Mouse (Mus musculus) limb, embryonic 13.5 days (tissue): ENCODE measurements at regions not wholly inside any gene's neighbourhood (a gene's known extent, or its start where the extent isn't known, plus 50 kb on each side); places are given as distances from the start of the nearest gene placed in this dataset.
"Not testable (repeated sequence)": the region's sequence is repeated elsewhere in the genome, so short reads cannot be mapped to it uniquely, and the experiment has no call there.

Source experiments
- ATAC-seq: fragments of 200-750 bp; cut with Nextera tagmentation; 2 replicates; pipeline ENCODE4 v1.8.0; 2017; ENCODE audit warnings: low read depth, moderate number of reproducible peaks, moderate TSS enrichment; ENCODE audit not compliant: low FRiP score
- H3K27ac ChIP-seq: fragments of 300-500 bp; sonication (generic); 2 replicates; pipeline ENCODE4 v1.5.1; 2015; ENCODE audit warnings: inconsistent platforms, mild to moderate bottlenecking, moderate library complexity
- H3K27me3 ChIP-seq: fragments of 300-500 bp; sonication (generic); 2 replicates; pipeline ENCODE4 v1.6.1; 2015; ENCODE audit warnings: mild to moderate bottlenecking, inconsistent platforms
- H3K36me3 ChIP-seq: fragments of 300-500 bp; sonication (generic); 2 replicates; pipeline ENCODE4 v1.6.1; 2015; ENCODE audit warnings: inconsistent platforms, mild to moderate bottlenecking, moderate library complexity
- H3K4me1 ChIP-seq: fragments of 300-500 bp; sonication (generic); 2 replicates; pipeline ENCODE4 v1.6.1; 2015; ENCODE audit warnings: inconsistent platforms
- H3K4me2 ChIP-seq: fragments of 300-500 bp; sonication (generic); replicated peaks from 2 replicates; pipeline ENCODE4 v1.6.1; 2015; ENCODE audit warnings: inconsistent platforms, mild to moderate bottlenecking, moderate library complexity
- H3K4me3 ChIP-seq: fragments of 300-500 bp; sonication (generic); 2 replicates; pipeline ENCODE4 v1.5.1; 2015; ENCODE audit warnings: moderate library complexity, mild to moderate bottlenecking, inconsistent platforms
- H3K9ac ChIP-seq: fragments of 300-500 bp; sonication (generic); 2 replicates; pipeline ENCODE4 v1.6.1; 2015; ENCODE audit warnings: mild to moderate bottlenecking, inconsistent platforms
- H3K9me3 ChIP-seq: fragments of 300-500 bp; sonication (generic); 2 replicates; pipeline ENCODE4 v1.6.1; 2016; ENCODE audit warnings: inconsistent platforms
- WGBS: fragments of 180-500 bp; shearing (Covaris S2); methylation state at CpG from one replicate; pipeline ENCODE4 v1.1.7; 2015; 5-methylcytosine and 5-hydroxymethylcytosine counted together

DNA sequence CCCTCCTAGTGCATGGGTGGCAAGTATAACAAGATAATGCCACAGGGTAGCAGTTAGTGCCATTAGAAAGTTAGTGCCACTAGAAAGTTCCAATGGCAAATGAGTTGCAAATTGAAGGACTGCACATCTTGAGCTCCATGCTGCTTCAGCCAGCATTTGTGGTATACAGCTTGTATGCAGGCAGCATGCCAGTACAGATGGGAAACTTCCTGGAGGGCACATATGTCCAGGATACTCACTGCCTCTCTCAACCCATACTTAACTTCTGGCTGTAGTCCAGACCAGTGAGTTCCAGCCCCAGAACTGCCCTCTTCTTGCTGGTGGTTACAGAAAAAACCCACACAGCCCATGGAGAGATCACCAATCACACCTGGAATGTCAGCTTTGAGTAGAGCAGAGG lies 113.8 kb upstream of the Plxna2 start:
- Histone ChIP-seq H3K9ac (no peak overlapping the region), H3K27me3 (no peaks in the 10 kb centered on the region), H3K36me3 (no peaks in the 10 kb centered on the region), H3K27ac (no peak overlapping the region), H3K4me2 (no peak overlapping the region), H3K9me3 (no peaks in the 10 kb centered on the region), H3K4me1 (no peaks in the 10 kb centered on the region), H3K4me3 (no peak overlapping the region)
- ATAC-seq, result no peak

GRCm38 (mm10) chr1:194503517-194503916 lies 114.5 kb upstream of the Plxna2 start:
- Histone ChIP-seq H3K9me3 (no peaks in the 10 kb centered on the region), H3K27ac (no peak overlapping the region), H3K9ac (no peak overlapping the region), H3K4me3 (no peak overlapping the region), H3K36me3 (no peaks in the 10 kb centered on the region), H3K4me2 (no peak overlapping the region), H3K4me1 (no peaks in the 10 kb centered on the region), H3K27me3 (no peaks in the 10 kb centered on the region)
- WGBS, result 32% methylated on average over 3 of the region's 3 CpGs
- no peak for ATAC-seq

- H3K36me3 ChIP-seq, result no peaks in the 10 kb centered on the region
- no peaks in the 10 kb centered on the region for H3K4me1 ChIP-seq
- no peak for ATAC-seq
- 78% methylated on average over 2 of the region's 2 CpGs for WGBS
- H3K4me3 ChIP-seq, result no peak overlapping the region
- H3K4me2 ChIP-seq, result no peak overlapping the region
- no peak overlapping the region for H3K27ac ChIP-seq
- no peaks in the 10 kb centered on the region for H3K9me3 ChIP-seq
- H3K9ac ChIP-seq, result no peak overlapping the region
- no peaks in the 10 kb centered on the region for H3K27me3 ChIP-seq
Measured at GRCm38 (mm10) chr1:194496424-194496823, 121.6 kb upstream of the Plxna2 start.

- H3K9me3 ChIP-seq, result no peaks in the 10 kb centered on the region
- no peak for ATAC-seq
Measured at GRCm38 (mm10) chr1:194491111-194491510, 126.9 kb upstream of the Plxna2 start.

GRCm38 (mm10) chr1:194488126-194488525 lies 129.9 kb upstream of the Plxna2 start:
- H3K9me3 ChIP-seq, result no peaks in the 10 kb centered on the region
- no peak for ATAC-seq
- H3K27ac ChIP-seq, result no peak overlapping the region
- no peaks in the 10 kb centered on the region for H3K27me3 ChIP-seq
- no peak overlapping the region for H3K4me3 ChIP-seq
- H3K4me2 ChIP-seq, result no peak overlapping the region
- H3K9ac ChIP-seq, result no peak overlapping the region
- H3K4me1 ChIP-seq, result no peaks in the 10 kb centered on the region
- H3K36me3 ChIP-seq, result no peaks in the 10 kb centered on the region

More at GRCm38 (mm10) chr1:194491111-194491510, 126.9 kb upstream of the Plxna2 start:
- Histone ChIP-seq H3K9ac (no peak overlapping the region), H3K4me1 (no peaks in the 10 kb centered on the region), H3K27me3 (no peaks in the 10 kb centered on the region), H3K36me3 (no peaks in the 10 kb centered on the region), H3K27ac (no peak overlapping the region), H3K4me2 (no peak overlapping the region), H3K4me3 (no peak overlapping the region)

DNA sequence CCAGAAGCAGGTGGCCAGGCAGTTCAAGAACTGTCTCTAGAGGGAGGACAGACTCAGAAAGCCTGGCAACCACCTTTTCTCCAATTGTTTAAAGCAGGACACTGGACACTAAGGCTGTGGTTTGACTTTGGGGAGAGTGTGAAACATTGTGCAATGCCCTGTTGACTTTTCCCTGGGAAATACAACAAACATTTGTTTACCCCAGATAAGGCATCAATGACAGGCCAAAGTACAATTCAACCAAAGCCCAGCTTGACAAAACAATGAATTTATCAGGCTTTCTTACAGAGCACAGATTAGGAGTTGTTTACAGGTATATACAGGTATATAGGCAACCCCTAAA lies 135.3 kb upstream of the Plxna2 start:
- no peaks in the 10 kb centered on the region for H3K36me3 ChIP-seq
- no peaks in the 10 kb centered on the region for H3K27me3 ChIP-seq
- H3K4me2 ChIP-seq, result no peak overlapping the region
- ATAC-seq, result no peak
- no peak overlapping the region for H3K27ac ChIP-seq
- H3K9me3 ChIP-seq, result no peaks in the 10 kb centered on the region
- no peak overlapping the region for H3K4me3 ChIP-seq
- no peaks in the 10 kb centered on the region for H3K4me1 ChIP-seq
- H3K9ac ChIP-seq, result no peak overlapping the region

DNA sequence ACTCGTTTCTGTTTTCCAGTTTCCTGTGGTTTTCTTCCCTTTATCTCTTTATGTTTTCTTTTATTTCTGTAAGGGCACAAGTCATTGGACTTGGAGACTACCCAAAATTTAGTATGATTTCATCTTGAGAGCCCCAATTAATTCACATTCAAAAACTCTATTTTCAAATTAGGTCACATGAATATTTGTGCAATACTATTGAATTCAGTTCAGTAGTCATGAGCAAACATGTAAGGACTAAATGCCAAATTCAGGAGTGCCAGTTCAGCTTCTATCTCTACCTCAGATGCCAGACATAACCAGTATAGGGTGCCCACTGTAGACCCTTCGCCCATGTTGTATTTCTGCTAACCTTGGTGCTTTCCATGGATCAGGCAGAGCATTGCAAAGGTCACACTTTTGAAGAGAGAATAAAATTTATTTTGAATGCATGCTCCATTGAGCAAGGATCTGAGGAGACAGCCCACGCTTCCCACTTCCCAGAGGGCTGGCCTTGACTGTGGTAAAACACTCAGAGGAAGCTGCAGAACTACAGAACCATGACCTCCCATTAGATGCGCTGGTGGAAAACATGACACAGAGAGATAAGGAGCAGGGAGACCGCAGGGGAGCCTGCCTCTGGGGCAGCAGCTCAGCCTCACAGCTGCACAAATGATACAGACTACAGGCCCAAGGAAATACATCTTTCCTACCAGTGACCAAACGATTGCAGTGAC lies 135.9 kb upstream of the Plxna2 start:
- Histone ChIP-seq H3K4me3 (no peak overlapping the region), H3K4me2 (no peak overlapping the region), H3K36me3 (no peaks in the 10 kb centered on the region), H3K9me3 (no peaks in the 10 kb centered on the region), H3K9ac (no peak overlapping the region), H3K27ac (no peak overlapping the region), H3K4me1 (no peaks in the 10 kb centered on the region), H3K27me3 (no peaks in the 10 kb centered on the region)
- 78% methylated on average over 6 of the region's 6 CpGs for WGBS
- ATAC-seq, result no peak

- not testable (repeated sequence) for H3K36me3 ChIP-seq, H3K9ac ChIP-seq, H3K4me1 ChIP-seq, H3K27me3 ChIP-seq, H3K4me2 ChIP-seq, H3K9me3 ChIP-seq, H3K4me3 ChIP-seq, ATAC-seq, H3K27ac ChIP-seq
- WGBS, result 93% methylated on average over 2 of the region's 2 CpGs
Measured at GRCm38 (mm10) chr1:194471281-194471680, 146.7 kb upstream of the Plxna2 start.

DNA sequence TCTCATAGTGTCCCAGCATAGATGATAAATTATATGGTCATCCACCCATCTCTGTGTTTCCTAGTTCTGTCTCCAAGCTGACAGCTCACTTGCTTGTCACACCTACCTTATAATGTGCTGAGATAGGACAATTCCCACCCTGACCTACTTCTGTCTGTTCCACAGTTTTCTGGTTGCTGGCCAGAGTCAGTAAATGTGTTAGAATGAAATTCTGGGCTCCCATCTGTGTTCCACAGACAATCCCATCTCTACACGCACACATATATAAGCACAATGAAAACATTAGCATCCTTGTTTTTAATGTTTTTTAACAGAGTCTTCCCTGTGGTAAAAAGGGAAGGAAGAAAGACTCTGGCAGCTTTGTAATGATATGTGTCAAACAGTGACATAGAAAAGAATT lies 165.5 kb upstream of the Plxna2 start:
- 88% methylated on average over 1 of the region's 1 CpGs for WGBS
- H3K4me2 ChIP-seq, result no peak overlapping the region
- no peak for ATAC-seq
- H3K27ac ChIP-seq, result no peak overlapping the region
- no peaks in the 10 kb centered on the region for H3K27me3 ChIP-seq
- no peak overlapping the region for H3K4me3 ChIP-seq
- H3K9ac ChIP-seq, result no peak overlapping the region
- H3K36me3 ChIP-seq, result no peaks in the 10 kb centered on the region
- H3K9me3 ChIP-seq, result no peaks in the 10 kb centered on the region
- H3K4me1 ChIP-seq, result no peaks in the 10 kb centered on the region

DNA sequence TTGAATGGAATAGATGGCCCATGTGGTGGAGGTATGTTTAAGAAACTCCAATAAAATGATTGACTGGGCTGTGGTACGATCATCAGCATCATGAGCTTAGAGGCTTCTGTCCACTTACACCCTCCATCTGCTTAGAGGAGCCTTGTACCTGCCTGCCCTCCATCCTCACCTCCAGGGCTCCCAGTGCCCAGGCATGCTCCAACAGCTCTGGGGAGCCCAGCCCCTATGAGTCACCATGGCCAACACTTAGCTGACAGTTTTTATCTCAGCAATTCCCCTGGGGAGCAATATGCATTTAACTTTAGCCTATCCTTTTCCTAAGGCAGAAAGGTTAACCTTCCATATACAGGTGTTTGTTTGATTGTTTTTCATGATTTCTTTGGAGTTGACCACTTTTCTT lies 174.3 kb upstream of the Plxna2 start:
- Histone ChIP-seq H3K4me1 (no peaks in the 10 kb centered on the region), H3K9me3 (no peaks in the 10 kb centered on the region), H3K27me3 (no peaks in the 10 kb centered on the region), H3K9ac (no peak overlapping the region), H3K4me3 (no peak overlapping the region), H3K36me3 (no peaks in the 10 kb centered on the region), H3K27ac (no peak overlapping the region), H3K4me2 (no peak overlapping the region)
- no peak for ATAC-seq
- WGBS, result 82% methylated on average over 1 of the region's 1 CpGs

DNA sequence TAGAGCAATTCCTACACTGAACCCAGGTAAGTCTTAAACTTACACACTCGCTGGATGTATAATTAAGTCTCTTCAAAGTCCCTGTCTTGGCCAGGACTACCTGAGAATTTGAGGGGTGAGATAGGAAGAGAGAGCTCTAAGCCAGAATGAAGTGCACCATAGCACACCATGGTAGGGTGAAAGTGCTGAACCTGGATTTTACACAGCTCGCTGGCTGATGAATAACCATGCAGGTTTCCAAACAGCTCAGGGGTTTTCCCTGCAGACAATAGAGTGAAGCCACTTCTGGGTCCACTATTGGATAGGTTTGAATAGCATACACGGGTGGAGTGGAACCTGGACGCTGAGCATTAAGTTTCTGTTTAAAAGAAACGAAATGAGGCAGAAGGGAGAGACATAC lies 180.7 kb upstream of the Plxna2 start:
- Histone ChIP-seq H3K36me3 (no peaks in the 10 kb centered on the region), H3K27ac (no peak overlapping the region), H3K4me3 (no peak overlapping the region), H3K9me3 (no peaks in the 10 kb centered on the region), H3K27me3 (no peaks in the 10 kb centered on the region), H3K4me1 (no peaks in the 10 kb centered on the region), H3K4me2 (no peak overlapping the region), H3K9ac (no peak overlapping the region)
- WGBS, result 78% methylated on average over 5 of the region's 5 CpGs
- no peak for ATAC-seq

- no peaks in the 10 kb centered on the region for H3K9me3 ChIP-seq
- ATAC-seq, result no peak
- no peaks in the 10 kb centered on the region for H3K4me1 ChIP-seq
- no peak overlapping the region for H3K27ac ChIP-seq
- 20% methylated on average over 3 of the region's 3 CpGs for whole genome bisulfite sequencing
- H3K9ac ChIP-seq, result no peak overlapping the region
- H3K36me3 ChIP-seq, result no peaks in the 10 kb centered on the region
- no peaks in the 10 kb centered on the region for H3K27me3 ChIP-seq
- no peak overlapping the region for H3K4me2 ChIP-seq
- H3K4me3 ChIP-seq, result no peak overlapping the region
Measured at GRCm38 (mm10) chr1:194435060-194435459, 183.0 kb upstream of the Plxna2 start.

- Histone ChIP-seq H3K27me3 (no peaks in the 10 kb centered on the region), H3K4me1 (0 out of 2 replicates have a peak, but pooled peaks cover 9% of the 10 kb centered on the region), H3K9me3 (no peaks in the 10 kb centered on the region), H3K27ac (no peak overlapping the region), H3K9ac (no peak overlapping the region), H3K4me2 (no peak overlapping the region), H3K36me3 (no peaks in the 10 kb centered on the region), H3K4me3 (no peak overlapping the region)
- ATAC-seq, result no peak
- 80% methylated on average over 3 of the region's 3 CpGs for WGBS
Measured at GRCm38 (mm10) chr1:194428586-194428985, 189.4 kb upstream of the Plxna2 start.
